Mouse (Mus musculus): ENCODE results near the gene Pah.

DNA sequence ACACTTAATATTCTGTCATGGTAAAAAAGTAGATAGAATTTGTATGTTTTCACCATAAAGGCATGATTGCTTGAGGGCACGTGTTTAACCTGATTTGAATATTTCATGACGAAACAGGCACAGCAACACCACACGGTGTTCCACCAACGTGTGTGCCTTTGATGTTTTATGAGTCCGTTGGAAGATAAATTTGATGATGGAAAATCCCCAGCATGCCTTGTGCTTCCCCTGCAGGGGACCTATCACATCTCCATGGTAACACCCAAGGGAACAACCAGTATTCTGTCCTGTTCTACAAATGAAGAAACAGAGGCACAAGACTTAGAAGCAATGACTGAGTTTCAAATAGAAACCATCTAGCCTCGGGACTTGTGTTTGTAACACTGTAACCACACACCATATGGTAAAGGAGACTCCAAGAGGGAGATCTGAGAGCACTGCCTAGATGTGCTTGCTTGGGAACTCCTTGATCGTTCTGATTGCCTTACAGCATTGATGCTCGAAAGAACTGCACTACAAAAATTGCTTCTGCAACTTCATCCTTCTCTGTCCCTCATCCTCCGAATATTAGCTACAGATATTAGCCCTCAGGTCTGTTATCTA, 75.6 kb downstream of the Pah start:
- TF ChIP-seq POLR2A (IDR thresholded peaks at IDR 0.05; ENCODE audit: low read depth, low read length) (no peak), CTCF (IDR thresholded peaks at IDR 0.05; ENCODE audit: extremely low read depth, insufficient read length, insufficient replicate concordance, low read depth, low read length) (no peak)
